Mouse (Mus musculus): ENCODE data around the gene Olfr69.
"Not testable (repeated sequence)": the region's sequence is repeated elsewhere in the genome, so short reads cannot be mapped to it uniquely, and the experiment has no call there.

The Olfr69 gene

DNA sequence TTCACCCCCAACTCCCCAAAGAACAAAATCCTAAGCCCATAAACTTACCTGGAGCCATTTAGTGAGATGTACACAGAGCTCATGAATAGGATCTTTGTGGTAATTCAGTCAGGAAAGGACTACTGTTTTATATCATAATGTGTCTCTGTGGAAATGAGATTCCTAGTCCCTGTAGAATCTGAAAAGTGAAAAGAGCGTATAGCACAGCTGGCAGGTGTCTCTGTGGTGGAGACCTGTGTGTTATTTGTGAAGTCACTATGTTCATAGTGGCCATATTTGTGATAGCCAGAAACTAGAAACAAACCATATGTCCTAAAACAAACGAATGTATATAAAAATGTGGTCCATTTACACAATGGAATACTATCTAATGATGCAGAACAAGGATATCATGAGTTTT, at the start of gene Olfr69:
Olfr69 (minus strand) TSS at position 101 of the 400 bp plus-strand sequence.
- DNase-seq (ENCODE audit: low read depth): no peak

- not testable (repeated sequence) for DNase-seq (ENCODE audit: low read depth)
These were observed 43.7 kb upstream of the Olfr69 start for GRCm38 (mm10) chr7:103815085-103815484.

- no peak for DNase-seq (ENCODE audit: low read depth)
These were observed 42.4 kb upstream of the Olfr69 start, which contains the start of gene Hbb-bt for GRCm38 (mm10) chr7:103813766-103814165. Hbb-bt (minus strand) TSS chr7:103813996.

GRCm38 (mm10) chr7:103813152-103813551, 41.8 kb upstream of the Olfr69 start:
- DNase-seq (ENCODE audit: low read depth): not testable (repeated sequence)

DNA sequence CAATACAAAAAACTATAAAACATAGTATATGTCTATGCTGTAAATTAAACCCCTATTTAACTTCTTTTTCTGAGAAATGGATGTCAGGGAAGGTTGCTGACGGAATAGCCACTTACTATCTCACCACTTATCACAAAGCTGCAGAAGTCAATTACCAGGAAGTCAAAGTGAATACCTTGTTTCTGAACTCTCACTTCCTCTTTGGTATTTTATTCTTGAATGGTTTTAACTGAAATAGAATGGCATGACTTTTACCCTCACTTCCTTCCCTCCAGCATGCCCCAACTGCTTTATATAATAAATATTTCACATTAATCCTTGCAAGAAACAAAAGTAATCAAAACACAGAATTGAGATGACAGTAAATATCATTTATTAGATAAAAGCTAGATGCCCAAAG, 40.8 kb upstream of the Olfr69 start:
- no peak for DNase-seq (ENCODE audit: low read depth)

DNA sequence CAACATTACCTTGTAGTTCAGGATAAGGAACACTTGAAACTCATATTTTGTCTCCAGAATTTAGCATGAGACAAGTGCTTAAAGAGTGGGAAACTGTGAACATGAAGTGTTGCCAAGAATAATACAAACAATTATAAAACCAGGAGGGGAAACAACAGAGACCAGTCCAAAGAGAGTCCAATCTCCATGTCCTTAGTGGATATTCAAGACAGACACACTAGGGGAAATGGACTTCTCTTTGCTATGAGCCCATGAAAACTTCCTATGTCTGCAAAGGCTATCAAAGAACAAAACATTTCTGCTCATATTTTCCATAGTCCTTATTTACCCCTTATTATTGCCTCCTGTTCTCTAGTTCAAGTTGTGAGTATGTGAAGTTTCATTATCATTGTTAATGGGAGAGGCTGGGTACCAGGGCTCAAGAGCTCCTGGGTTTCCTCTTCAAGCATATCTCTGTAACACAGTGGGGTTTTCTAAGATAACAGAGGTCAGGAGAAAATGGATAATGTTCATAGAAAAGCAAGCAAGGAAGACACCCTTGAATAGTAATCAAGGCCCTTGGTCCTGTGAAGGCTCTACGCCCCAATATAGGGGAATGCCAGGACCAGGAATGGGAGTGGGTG, 39.9 kb upstream of the Olfr69 start:
- DNase-seq (ENCODE audit: low read depth): no peak

DNA sequence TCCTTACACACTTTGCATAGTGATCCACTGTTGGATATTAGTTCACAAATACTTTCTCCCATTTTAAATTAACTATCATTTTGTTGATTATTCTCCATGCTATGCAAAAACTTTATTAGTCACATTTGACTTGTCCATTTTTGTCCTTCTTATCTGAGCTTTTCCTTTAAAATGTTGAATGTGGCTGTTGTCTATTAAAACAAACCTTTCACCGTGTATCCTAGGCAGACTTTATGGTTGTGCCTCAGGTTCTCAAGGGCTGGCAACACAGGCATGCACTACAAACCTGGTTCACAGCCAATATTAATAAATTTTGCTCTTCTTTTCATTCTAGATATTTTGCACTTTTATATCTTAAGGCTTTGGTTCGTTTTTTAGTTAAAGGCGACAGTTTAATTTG, 39.4 kb upstream of the Olfr69 start:
- DNase-seq (ENCODE audit: low read depth): no peak

DNA sequence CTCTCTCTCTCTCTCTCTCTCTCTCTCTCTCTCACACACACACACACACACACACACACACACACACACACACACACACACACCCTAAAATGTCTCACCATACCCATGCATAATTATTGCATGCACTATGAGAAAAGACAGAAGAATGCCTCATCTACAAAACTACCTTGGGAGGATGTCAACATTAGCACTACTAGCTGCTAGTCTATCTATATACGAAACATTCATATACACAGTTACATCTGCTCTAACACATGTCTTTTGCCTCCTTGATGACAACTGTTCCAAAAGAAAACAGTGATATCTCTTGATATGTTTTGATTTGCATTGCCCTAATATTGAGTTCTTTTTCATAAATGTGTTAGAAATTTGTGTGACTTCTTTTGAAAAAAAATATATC, 38.9 kb upstream of the Olfr69 start:
- DNase-seq (ENCODE audit: low read depth): no peak

- no peak for DNase-seq (ENCODE audit: low read depth)
These were observed 38.4 kb upstream of the Olfr69 start for GRCm38 (mm10) chr7:103809801-103810155.

GRCm38 (mm10) chr7:103808971-103809800, 37.8 kb upstream of the Olfr69 start:
- DNase-seq (ENCODE audit: low read depth): no peak

- DNase-seq (ENCODE audit: low read depth): not testable (repeated sequence)
These were observed 36.7 kb upstream of the Olfr69 start for GRCm38 (mm10) chr7:103808120-103808519.

DNA sequence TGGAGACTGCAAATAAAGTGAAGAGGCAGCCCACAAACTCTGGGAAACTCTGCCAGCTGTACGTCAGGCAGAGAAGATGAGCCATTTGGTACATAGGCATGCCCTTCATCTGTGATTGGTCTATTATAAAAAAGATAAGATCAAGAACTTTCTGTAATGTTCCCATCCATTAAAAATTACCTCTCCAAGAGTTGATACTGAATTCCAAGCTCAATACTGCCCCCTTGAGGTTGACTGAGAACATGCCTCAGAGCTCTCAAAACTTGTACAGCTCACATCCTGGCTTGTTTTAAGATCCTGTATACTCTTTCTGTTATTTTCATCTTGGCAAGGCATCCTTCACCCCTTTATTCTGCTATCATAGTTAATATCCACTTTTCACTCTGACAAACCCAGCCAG, 35.5 kb upstream of the Olfr69 start:
- DNase-seq (ENCODE audit: low read depth): no peak

- DNase-seq (ENCODE audit: low read depth): no peak
These were observed 21.4 kb upstream of the Olfr69 start for GRCm38 (mm10) chr7:103792669-103793388.

GRCm38 (mm10) chr7:103791721-103792120, 20.3 kb upstream of the Olfr69 start, which contains the start of gene Olfr67:
Olfr67 (minus strand) TSS chr7:103791821.
- no peak for DNase-seq (ENCODE audit: low read depth)

DNA sequence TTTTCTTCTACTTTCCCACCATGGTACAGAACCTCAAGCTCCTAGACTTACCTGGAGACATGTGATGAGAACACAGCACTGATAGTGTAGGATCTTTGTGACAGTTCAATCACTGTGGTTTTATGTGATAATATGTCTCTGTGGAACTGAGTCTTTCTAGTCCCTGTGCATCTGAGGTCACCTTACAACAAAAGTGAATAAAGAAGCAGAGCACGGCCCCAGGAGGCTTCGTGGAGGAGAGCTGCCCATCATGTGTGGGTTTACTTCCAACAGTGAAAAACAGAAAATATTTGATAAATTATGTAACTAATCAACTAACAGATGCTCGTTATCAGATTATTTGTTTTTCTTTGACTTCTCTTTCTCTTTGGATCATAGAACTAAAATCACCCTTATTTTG, 8.2 kb upstream of the Olfr69 start, which contains the start of gene Olfr68:
Olfr68 (minus strand) TSS at position 101 of the 400 bp plus-strand sequence.
- no peak for DNase-seq (ENCODE audit: low read depth)

- DNase-seq (ENCODE audit: low read depth): not testable (repeated sequence)
These were observed 6.3 kb upstream of the Olfr69 start for GRCm38 (mm10) chr7:103777652-103778051.

- not testable (repeated sequence) for DNase-seq (ENCODE audit: low read depth)
These were observed 3.7 kb downstream of the Olfr69 start for GRCm38 (mm10) chr7:103767687-103768086.

DNA sequence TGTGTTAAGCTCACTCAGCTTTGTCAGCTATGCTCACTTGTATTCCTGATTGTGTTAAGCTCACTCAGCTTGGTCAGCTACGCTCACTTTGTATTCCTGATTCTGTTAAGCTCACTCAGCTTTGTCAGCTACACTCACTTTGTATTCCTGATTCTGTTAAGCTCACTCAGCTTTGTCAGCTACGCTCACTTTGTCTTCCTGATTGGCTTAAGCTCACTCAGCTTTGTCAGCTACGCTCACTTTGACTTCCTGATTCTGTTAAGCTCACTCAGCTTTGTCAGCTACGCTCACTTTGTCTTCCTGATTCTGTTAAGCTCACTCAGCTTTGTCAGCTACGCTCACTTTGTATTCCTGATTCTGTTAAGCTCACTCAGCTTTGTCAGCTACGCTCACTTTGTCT, 9.2 kb downstream of the Olfr69 start:
- DNase-seq (ENCODE audit: low read depth): not testable (repeated sequence)

- no peak for DNase-seq (ENCODE audit: low read depth)
These were observed 14.2 kb downstream of the Olfr69 start, which contains the start of gene Olfr630 for GRCm38 (mm10) chr7:103757233-103757632. Olfr630 (minus strand) TSS chr7:103757333.

DNA sequence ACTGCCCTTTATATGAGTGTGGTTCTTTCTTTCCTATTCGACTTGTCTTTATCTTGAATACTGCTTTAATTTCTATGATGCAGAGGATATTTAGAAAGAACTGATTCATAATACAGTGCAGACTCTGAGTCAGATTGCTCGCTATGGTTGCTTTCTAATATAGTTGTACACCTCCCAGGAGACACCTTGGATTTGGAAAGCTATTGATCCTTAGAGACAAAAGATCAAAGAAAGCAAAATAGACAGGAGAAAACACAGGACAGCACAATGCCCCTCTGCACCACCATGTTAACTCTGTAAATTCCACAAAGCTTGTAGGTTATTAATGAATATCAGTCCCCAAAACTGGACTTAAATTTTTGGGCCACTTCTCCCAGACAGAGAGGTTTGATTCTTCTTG, 26.6 kb downstream of the Olfr69 start, which contains the start of gene Olfr629:
Olfr629 (minus strand) TSS at position 101 of the 400 bp plus-strand sequence.
- DNase-seq (ENCODE audit: low read depth): no peak

DNA sequence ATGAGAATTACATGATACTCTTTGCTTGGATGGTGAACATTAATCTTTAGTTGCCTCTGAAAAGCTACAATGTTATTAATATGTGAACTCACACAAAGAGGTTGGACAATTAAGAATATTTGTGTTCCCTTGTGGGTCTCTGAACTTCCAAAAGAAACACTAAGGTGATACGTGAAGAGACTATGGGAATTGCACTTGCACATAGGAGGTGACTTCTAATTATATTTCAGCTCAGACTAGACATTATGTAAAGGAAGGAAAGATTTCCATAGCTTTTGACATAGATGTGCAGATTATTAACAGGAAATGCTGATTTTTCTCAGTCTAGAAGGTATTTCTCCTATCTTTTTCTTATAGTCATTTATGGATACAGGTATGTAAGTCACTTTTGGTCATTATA, 41.3 kb downstream of the Olfr69 start, which contains the start of gene Olfr628:
Olfr628 (plus strand) TSS at position 301 of the 400 bp plus-strand sequence.
- DNase-seq (ENCODE audit: low read depth): no peak

DNA sequence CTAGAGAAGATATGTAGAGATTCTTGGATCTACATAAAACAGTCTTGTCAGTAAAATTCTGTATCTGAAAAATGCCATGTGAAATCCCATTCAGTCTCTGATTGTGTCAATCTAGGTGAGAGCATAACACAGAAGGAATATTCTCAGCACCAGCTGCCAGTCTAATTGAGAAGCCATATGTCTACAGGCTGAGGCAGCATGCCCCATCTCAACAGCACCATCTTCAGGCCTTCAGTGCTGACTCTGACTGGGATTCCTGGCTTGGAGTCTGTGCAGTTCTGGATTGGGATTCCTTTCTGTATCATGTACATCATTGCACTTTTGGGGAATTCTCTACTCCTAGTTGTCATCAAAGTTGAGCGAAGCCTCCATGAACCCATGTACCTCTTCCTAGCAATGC, 55.0 kb downstream of the Olfr69 start:
- not testable (repeated sequence) for DNase-seq (ENCODE audit: low read depth)
